8 mouse cellular contexts compared by ENCODE assay signal in genomic region chr13:98332106-98332505, GRCm38 (mm10). TPM values are rescaled to one million over a fixed set of nuclear protein-coding genes. Genes with fewer than 3 reads are reported as not detected.
A peak's percentile ranks its signal among the peaks of the same experiment; 100 is the strongest.
DNase-seq lines count a peak whose midpoint lies in the region; ATAC-seq and TF ChIP-seq lines count a peak whose summit lies in the region.
"Had no signal": no experiment of that assay in that cellular context is flagged by ENCODE, and none has a peak within 500 bp of the region (broad histone marks: within the 10 kb centered on the region; RNA-seq: fewer than 3 reads in every experiment).

No protein-coding gene starts in this region.

- no peak overlapping the region for H3K27ac ChIP-seq in embryonic facial prominence, embryonic 10.5 days (replicated peaks)

- H3K4me1 ChIP-seq in G1E (ENCODE audit: insufficient read depth, low read depth, low read length) = no peaks in the 10 kb centered on the region
- H3K4me1 ChIP-seq in embryonic facial prominence, embryonic 10.5 days = no peaks in the 10 kb centered on the region

- peaks cover 12% of the 10 kb centered on the region for H3K27me3 ChIP-seq in G1E (ENCODE audit: insufficient read depth, low read length)
- H3K27me3 ChIP-seq in embryonic facial prominence, embryonic 10.5 days (replicated peaks; ENCODE audit: low read depth, poor library complexity, severe bottlenecking) = no peaks in the 10 kb centered on the region

- intact Hi-C loops in left cerebral cortex, postnatal 25 days (cut with DNase I) = no loop called here

- WGBS in embryonic facial prominence, embryonic 10.5 days = 47% methylated on average over 2 of the region's 2 CpGs

- no peak for ATAC-seq in G1E (ENCODE audit: extremely low read depth, insufficient number of reproducible peaks, low FRiP score, poor library complexity, severe bottlenecking)
- ATAC-seq in frontal cortex, adult (ENCODE audit: low TSS enrichment) = no peak

- DNase-seq in layer of hippocampus, adult 11-12 months (ENCODE audit: low spot score) = peak; percentile 41
- no peak for DNase-seq in layer of hippocampus, adult 8-10 months (ENCODE audit: low spot score in 2 of 2)
- DNase-seq in G1E (ENCODE audit: low spot score) = peak; percentile 29
- peak; percentile 24 for DNase-seq in embryonic facial prominence, embryonic 10.5 days (ENCODE audit: low spot score)
- DNase-seq in lung, postnatal 25 days (ENCODE audit: low spot score) = peak; percentile 47
- DNase-seq in left cerebral cortex, postnatal 25 days (ENCODE audit: low spot score in 2 of 2) = no peak

- no peaks in the 10 kb centered on the region for H3K36me3 ChIP-seq in G1E (replicated peaks)
- no peaks in the 10 kb centered on the region for H3K36me3 ChIP-seq in embryonic facial prominence, embryonic 10.5 days (replicated peaks)

- TF ChIP-seq CTCF in G1E (IDR thresholded peaks at IDR 0.05; ENCODE audit: low read depth, low read length) = peak; percentile 9; the same call in 1 of the 2 replicates

- no peaks in the 10 kb centered on the region for H3K9me3 ChIP-seq in G1E (replicated peaks)
- H3K9me3 ChIP-seq in embryonic facial prominence, embryonic 10.5 days = no peaks in the 10 kb centered on the region

- no peak overlapping the region for H3K4me3 ChIP-seq in G1E (ENCODE audit: low read depth, low read length)
- no peak overlapping the region for H3K4me3 ChIP-seq in embryonic facial prominence, embryonic 10.5 days

RNA-seq across cellular contexts. Expression of gene Btf3, which starts 15.3 kb away (rescaled TPM):
- total RNA-seq in layer of hippocampus, adult 8-10 months (2022) = 100 to 1,000 TPM; 157 to 207 (median 184) TPM
- total RNA-seq in G1E (2014; fragmentation: Nextera tagmentation) (982 and 1,121 TPM in 2 replicates), G1E (2017) (2,215 and 2,347 TPM in 2 replicates)
- polyA plus RNA-seq in G1E (2012) = 141 and 144 TPM in 2 replicates
- polyA plus RNA-seq in embryonic facial prominence, embryonic 10.5 days (2016; fragmentation: Nextera tagmentation; extraction: Ambion mirVana) = 764 and 773 TPM in 2 replicates
- 100 to 1,000 TPM; 173 TPM for total RNA-seq in left cerebral cortex, postnatal 25 days (2021)

RNA-seq across cellular contexts. Expression of gene Foxd1, which starts 21.9 kb away (rescaled TPM):
- 1 to 10 TPM in 3 of 4 experiments, under 1 TPM in 1; 0.74 to 1.3 (median 1.2) TPM for total RNA-seq in layer of hippocampus, adult 8-10 months (2022)
- not detected in 2 replicates for total RNA-seq in G1E (2014; fragmentation: Nextera tagmentation)
- 0.05 TPM in 1 of 2 replicates, not detected in the other for total RNA-seq in G1E (2017)
- not detected in 2 replicates for polyA plus RNA-seq in G1E (2012)
- 3.7 and 4.3 TPM in 2 replicates for polyA plus RNA-seq in embryonic facial prominence, embryonic 10.5 days (2016; fragmentation: Nextera tagmentation; extraction: Ambion mirVana)
- 1 to 10 TPM in 1 of 2 experiments, under 1 TPM in 1; 0.92 to 1.6 TPM for total RNA-seq in left cerebral cortex, postnatal 25 days (2021)

RNA-seq across cellular contexts. Expression of gene Gm21976, which starts 52.4 kb away (rescaled TPM):
- total RNA-seq in layer of hippocampus, adult 8-10 months (2022) = not detected
- total RNA-seq in G1E (2014; fragmentation: Nextera tagmentation) (not detected in 2 replicates), G1E (2017) (not detected in 2 replicates)
- not detected in 2 replicates for polyA plus RNA-seq in G1E (2012)
- polyA plus RNA-seq in embryonic facial prominence, embryonic 10.5 days (2016; fragmentation: Nextera tagmentation; extraction: Ambion mirVana) = not detected in 2 replicates
- not detected for total RNA-seq in left cerebral cortex, postnatal 25 days (2021)
- total RNA-seq: heart, postnatal 36 days had no signal

Comparison
In these comparisons a context has a peak if more than half of its experiments do, and no peak if none do; other contexts are left out.
1. DNase-seq: peak in layer of hippocampus, adult 11-12 months (single experiment), G1E (single experiment), embryonic facial prominence, embryonic 10.5 days (single experiment) and lung, postnatal 25 days (single experiment); none in layer of hippocampus, adult 8-10 months (0 of 2) and left cerebral cortex, postnatal 25 days (0 of 2).
2. RNA of gene Btf3, which starts 15.3 kb away (total RNA-seq): 982 to 2,347 TPM in G1E; 157 to 207 TPM in layer of hippocampus, adult 8-10 months and 173 TPM in left cerebral cortex, postnatal 25 days; every median in the first group is over 4 times any median in the second.